12 mouse cellular contexts compared by ENCODE assay signal in the genomic region with DNA sequence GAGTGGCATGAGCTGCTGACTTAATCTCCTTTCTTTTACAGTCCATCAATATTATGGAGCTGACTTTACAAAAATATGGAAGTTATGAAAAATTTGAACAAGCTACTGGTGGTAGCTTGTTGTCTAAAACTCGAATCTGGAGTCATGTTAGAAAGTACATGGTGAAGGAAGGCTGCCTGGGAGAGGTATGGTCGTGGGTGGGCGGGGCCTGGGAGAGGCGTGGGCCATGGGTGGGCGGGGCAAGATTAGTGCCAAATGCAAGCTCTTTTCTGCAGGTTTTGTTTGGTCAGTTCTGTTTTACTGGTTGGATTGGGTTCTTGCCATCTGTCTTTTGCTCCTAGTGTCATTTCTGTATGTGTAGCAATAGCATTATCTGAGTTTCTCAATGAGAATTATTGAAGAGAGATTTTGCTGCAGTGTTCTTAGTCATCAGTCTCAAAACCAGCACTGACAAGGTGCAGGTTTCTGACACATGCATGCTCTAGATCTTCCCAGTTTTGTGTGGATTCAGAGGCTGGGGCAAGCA. TPM values are rescaled to one million over a fixed set of nuclear protein-coding genes. Genes with fewer than 3 reads are reported as not detected.
DNase-seq lines count a peak whose midpoint lies in the region; ATAC-seq lines count a peak whose summit lies in the region.
"Had no signal": no experiment of that assay in that cellular context is flagged by ENCODE, and none has a peak within 500 bp of the region (broad histone marks: within the 10 kb centered on the region; RNA-seq: fewer than 3 reads in every experiment).

No protein-coding gene starts in this region.

- no peak for ATAC-seq in heart, embryonic 12.5 days (ENCODE audit: insufficient number of reproducible peaks, low FRiP score)
- no peak for ATAC-seq in embryonic facial prominence, embryonic 14.5 days (ENCODE audit: low read depth)
- peak; percentile 39; the same call in 1 of the 2 replicates for ATAC-seq in liver, embryonic 13.5 days (ENCODE audit: low read depth)

- WGBS in heart, embryonic 12.5 days: 34% methylated on average over 5 of the region's 5 CpGs
- WGBS in embryonic facial prominence, embryonic 14.5 days: 44% methylated on average over 5 of the region's 5 CpGs
- WGBS in liver, embryonic 13.5 days (ENCODE audit: insufficient replicate concordance): 13% methylated on average over 5 of the region's 5 CpGs

- no peaks in the 10 kb centered on the region for H3K27me3 ChIP-seq in heart, embryonic 12.5 days (replicated peaks)
- no peaks in the 10 kb centered on the region for H3K27me3 ChIP-seq in embryonic facial prominence, embryonic 14.5 days (replicated peaks; ENCODE audit: control insufficient read depth, insufficient read depth, low read length)
- no peaks in the 10 kb centered on the region for H3K27me3 ChIP-seq in liver, embryonic 13.5 days

- intact Hi-C loops in heart, postnatal 14 days (cut with DNase I): no loop called here

- no peaks in the 10 kb centered on the region for H3K36me3 ChIP-seq in heart, embryonic 12.5 days
- no peaks in the 10 kb centered on the region for H3K36me3 ChIP-seq in embryonic facial prominence, embryonic 14.5 days (ENCODE audit: control insufficient read depth, insufficient read depth, low read length)
- H3K36me3 ChIP-seq in liver, embryonic 13.5 days: no peaks in the 10 kb centered on the region

- no peak overlapping the region for H3K27ac ChIP-seq in heart, embryonic 12.5 days (ENCODE audit: poor library complexity, severe bottlenecking)
- H3K27ac ChIP-seq in embryonic facial prominence, embryonic 14.5 days (replicated peaks; ENCODE audit: low read depth, low read length): no peak overlapping the region
- no peak overlapping the region for H3K27ac ChIP-seq in liver, embryonic 13.5 days

- DNase-seq in heart, postnatal 14 days: no peak
- DNase-seq in A20 (ENCODE audit: low read depth, low spot score): peak; percentile 33
- DNase-seq in embryonic facial prominence, embryonic 14.5 days (ENCODE audit: low spot score): peak; percentile 16
- no peak for DNase-seq in liver, embryonic 13.5 days
- no peak for DNase-seq in adrenal gland, postnatal 25 days
- DNase-seq in layer of hippocampus, adult 9-11 months: no peak
- DNase-seq in gastrocnemius, adult 18-20 months (ENCODE audit: low spot score): no peak
- DNase-seq: heart, postnatal 10 days had no signal

- H3K4me2 ChIP-seq in heart, embryonic 12.5 days: 0 out of 2 replicates have a peak overlapping the region, but pooled peaks have one; percentile 29
- H3K4me2 ChIP-seq in embryonic facial prominence, embryonic 14.5 days (ENCODE audit: low read depth, low read length): no peak overlapping the region
- H3K4me2 ChIP-seq in liver, embryonic 13.5 days: peak overlapping the region; percentile 33

- H3K4me1 ChIP-seq in heart, embryonic 12.5 days (replicated peaks): peaks cover 7% of the 10 kb centered on the region
- H3K4me1 ChIP-seq in embryonic facial prominence, embryonic 14.5 days (ENCODE audit: control insufficient read depth, insufficient read depth, low read length): peaks cover 8% of the 10 kb centered on the region
- peaks cover 26% of the 10 kb centered on the region for H3K4me1 ChIP-seq in liver, embryonic 13.5 days (replicated peaks)

- no peak overlapping the region for H3K9ac ChIP-seq in heart, embryonic 12.5 days
- no peak overlapping the region for H3K9ac ChIP-seq in embryonic facial prominence, embryonic 14.5 days (ENCODE audit: low read depth, low read length)
- H3K9ac ChIP-seq in liver, embryonic 13.5 days: no peak overlapping the region

- H3K9me3 ChIP-seq in heart, embryonic 12.5 days (replicated peaks): 0 out of 2 replicates have a peak, but pooled peaks cover 5% of the 10 kb centered on the region
- no peaks in the 10 kb centered on the region for H3K9me3 ChIP-seq in embryonic facial prominence, embryonic 14.5 days (ENCODE audit: control insufficient read depth, low read length)
- H3K9me3 ChIP-seq in liver, embryonic 13.5 days (replicated peaks): no peaks in the 10 kb centered on the region

- no peak overlapping the region for H3K4me3 ChIP-seq in heart, embryonic 12.5 days
- no peak overlapping the region for H3K4me3 ChIP-seq in embryonic facial prominence, embryonic 14.5 days (ENCODE audit: low read depth, low read length)
- no peak overlapping the region for H3K4me3 ChIP-seq in liver, embryonic 13.5 days (replicated peaks)

RNA-seq across cellular contexts. Expression of gene 9530077C05Rik, which starts 19.1 kb away (rescaled TPM):
- polyA plus RNA-seq in heart, embryonic 12.5 days (2016; fragmentation: Nextera tagmentation; extraction: Ambion mirVana): 2.0 and 2.5 TPM in 2 replicates
- under 1 TPM; 0.39 to 0.55 TPM for total RNA-seq in heart, postnatal 14 days (2021)
- 4.9 and 5.1 TPM in 2 replicates for polyA plus RNA-seq in embryonic facial prominence, embryonic 14.5 days (2014; fragmentation: Nextera tagmentation; extraction: Ambion mirVana)
- polyA plus RNA-seq in liver, embryonic 13.5 days (2015; fragmentation: Nextera tagmentation; extraction: Ambion mirVana): 1.7 and 2.0 TPM in 2 replicates
- 6.6 and 7.2 TPM in 2 replicates for total RNA-seq in adrenal gland, postnatal 25 days (2021)
- total RNA-seq in gastrocnemius, adult 18-20 months (2021): under 1 TPM; 0.32 to 0.38 TPM

RNA-seq across cellular contexts. Expression of gene Gm17545, which starts 23.7 kb away (rescaled TPM):
- polyA plus RNA-seq in heart, embryonic 12.5 days (2016; fragmentation: Nextera tagmentation; extraction: Ambion mirVana): not detected in 2 replicates
- not detected for total RNA-seq in heart, postnatal 14 days (2021)
- polyA plus RNA-seq in embryonic facial prominence, embryonic 14.5 days (2014; fragmentation: Nextera tagmentation; extraction: Ambion mirVana): not detected in 2 replicates
- polyA plus RNA-seq in liver, embryonic 13.5 days (2015; fragmentation: Nextera tagmentation; extraction: Ambion mirVana): not detected in 2 replicates
- total RNA-seq in adrenal gland, postnatal 25 days (2021): not detected in 2 replicates
- total RNA-seq in gastrocnemius, adult 18-20 months (2021): not detected
- total RNA-seq: adrenal gland, postnatal 36 days; heart, postnatal 10 days had no signal
- polyA plus RNA-seq: midbrain, embryonic 14.5 days; urinary bladder, adult 2 months had no signal

RNA-seq across cellular contexts. Expression of gene Rp9, which starts 39.2 kb away (rescaled TPM):
- 48.1 and 51.6 TPM in 2 replicates for polyA plus RNA-seq in heart, embryonic 12.5 days (2016; fragmentation: Nextera tagmentation; extraction: Ambion mirVana)
- 10 to 100 TPM; 39.4 to 39.5 TPM for total RNA-seq in heart, postnatal 14 days (2021)
- polyA plus RNA-seq in embryonic facial prominence, embryonic 14.5 days (2014; fragmentation: Nextera tagmentation; extraction: Ambion mirVana): 60.7 and 61.5 TPM in 2 replicates
- 44.8 and 45.9 TPM in 2 replicates for polyA plus RNA-seq in liver, embryonic 13.5 days (2015; fragmentation: Nextera tagmentation; extraction: Ambion mirVana)
- total RNA-seq in adrenal gland, postnatal 25 days (2021): 38.4 and 42.4 TPM in 2 replicates
- total RNA-seq in gastrocnemius, adult 18-20 months (2021): 10 to 100 TPM; 37.0 to 37.5 TPM

RNA-seq across cellular contexts. Expression of gene Anln, which starts 41.4 kb away (rescaled TPM):
- polyA plus RNA-seq in heart, embryonic 12.5 days (2016; fragmentation: Nextera tagmentation; extraction: Ambion mirVana): 62.3 and 65.6 TPM in 2 replicates
- 1 to 10 TPM; 6.0 to 9.2 TPM for total RNA-seq in heart, postnatal 14 days (2021)
- 38.7 and 46.2 TPM in 2 replicates for polyA plus RNA-seq in embryonic facial prominence, embryonic 14.5 days (2014; fragmentation: Nextera tagmentation; extraction: Ambion mirVana)
- polyA plus RNA-seq in liver, embryonic 13.5 days (2015; fragmentation: Nextera tagmentation; extraction: Ambion mirVana): 23.1 and 31.6 TPM in 2 replicates
- 8.6 and 15.6 TPM in 2 replicates for total RNA-seq in adrenal gland, postnatal 25 days (2021)
- 1 to 10 TPM; 1.3 TPM for total RNA-seq in gastrocnemius, adult 18-20 months (2021)

RNA-seq across cellular contexts. Expression of gene Bbs9, which starts 45.1 kb away (rescaled TPM):
- 7.8 and 8.0 TPM in 2 replicates for polyA plus RNA-seq in heart, embryonic 12.5 days (2016; fragmentation: Nextera tagmentation; extraction: Ambion mirVana)
- 10 to 100 TPM; 13.1 to 14.0 TPM for total RNA-seq in heart, postnatal 14 days (2021)
- 13.2 and 13.4 TPM in 2 replicates for polyA plus RNA-seq in embryonic facial prominence, embryonic 14.5 days (2014; fragmentation: Nextera tagmentation; extraction: Ambion mirVana)
- polyA plus RNA-seq in liver, embryonic 13.5 days (2015; fragmentation: Nextera tagmentation; extraction: Ambion mirVana): 3.2 and 4.0 TPM in 2 replicates
- 11.3 and 15.3 TPM in 2 replicates for total RNA-seq in adrenal gland, postnatal 25 days (2021)
- 1 to 10 TPM; 8.5 to 8.9 TPM for total RNA-seq in gastrocnemius, adult 18-20 months (2021)

Comparison
In these comparisons a context has a peak if more than half of its experiments do, and no peak if none do; other contexts are left out.
1. DNase-seq: peak in A20 (single experiment) and embryonic facial prominence, embryonic 14.5 days (single experiment); none in heart, postnatal 14 days (0 of 2), liver, embryonic 13.5 days (single experiment), adrenal gland, postnatal 25 days (single experiment), layer of hippocampus, adult 9-11 months (single experiment) and gastrocnemius, adult 18-20 months (single experiment).